ENCODE assay signal across 9 mouse cellular contexts in genomic region chr8:45844097-45844885, GRCm38 (mm10). TPM values are rescaled to one million over a fixed set of nuclear protein-coding genes. Genes with fewer than 3 reads are reported as not detected.
DNase-seq lines count a peak whose midpoint lies in the region; ATAC-seq and TF ChIP-seq lines count a peak whose summit lies in the region.
"Had no signal": no experiment of that assay in that cellular context is flagged by ENCODE, and none has a peak within 500 bp of the region (broad histone marks: within the 10 kb centered on the region; RNA-seq: fewer than 3 reads in every experiment).

No protein-coding gene starts in this region.

- H3K4me3 ChIP-seq in hindbrain, embryonic 12.5 days = no peak overlapping the region
- no peak overlapping the region for H3K4me3 ChIP-seq in hindbrain, embryonic 11.5 days (ENCODE audit: low read depth, low read length)
- no peak overlapping the region for H3K4me3 ChIP-seq in forebrain, embryonic 16.5 days (replicated peaks; ENCODE audit: low read length)
- H3K4me3 ChIP-seq in hindbrain, embryonic 14.5 days (replicated peaks; ENCODE audit: low read length) = no peak overlapping the region
- no peak overlapping the region for H3K4me3 ChIP-seq in limb, embryonic 15.5 days
- no peak overlapping the region for H3K4me3 ChIP-seq in stomach, postnatal 0 days (ENCODE audit: low read depth, low read length)

- 66% methylated on average over 6 of the region's 6 CpGs for WGBS in hindbrain, embryonic 12.5 days
- WGBS in hindbrain, embryonic 11.5 days = 73% methylated on average over 6 of the region's 6 CpGs
- 18% methylated on average over 6 of the region's 6 CpGs for WGBS in forebrain, embryonic 16.5 days
- 50% methylated on average over 6 of the region's 6 CpGs for WGBS in hindbrain, embryonic 14.5 days
- WGBS in limb, embryonic 15.5 days = 69% methylated on average over 6 of the region's 6 CpGs
- 40% methylated on average over 6 of the region's 6 CpGs for WGBS in stomach, postnatal 0 days

- DNase-seq in hindbrain, embryonic 11.5 days (ENCODE audit: low spot score) = no peak
- peak; percentile 62 for DNase-seq in hindbrain, embryonic 14.5 days (ENCODE audit: low spot score)
- peak; percentile 37 for DNase-seq in stomach, postnatal 0 days (ENCODE audit: low spot score)
- no peak for DNase-seq in spleen, adult 12 weeks (ENCODE audit: low spot score)

- H3K4me2 ChIP-seq in hindbrain, embryonic 12.5 days (replicated peaks) = no peak overlapping the region
- no peak overlapping the region for H3K4me2 ChIP-seq in hindbrain, embryonic 11.5 days (replicated peaks; ENCODE audit: low read depth, low read length)
- no peak overlapping the region for H3K4me2 ChIP-seq in forebrain, embryonic 16.5 days (ENCODE audit: low read length)
- H3K4me2 ChIP-seq in hindbrain, embryonic 14.5 days (replicated peaks) = no peak overlapping the region
- H3K4me2 ChIP-seq in limb, embryonic 15.5 days = no peak overlapping the region
- H3K4me2 ChIP-seq in stomach, postnatal 0 days (replicated peaks; ENCODE audit: low read depth) = no peak overlapping the region

- ATAC-seq in hindbrain, embryonic 12.5 days (ENCODE audit: low FRiP score) = peak; percentile 68
- ATAC-seq in hindbrain, embryonic 11.5 days (ENCODE audit: low FRiP score) = no peak; the same call in 1 of the 2 replicates
- ATAC-seq in forebrain, embryonic 16.5 days = peak; percentile 96
- peak; percentile 92 for ATAC-seq in hindbrain, embryonic 14.5 days (ENCODE audit: low FRiP score)
- 0 out of 2 replicates have a peak, but pooled peaks have one; percentile 61 for ATAC-seq in limb, embryonic 15.5 days (ENCODE audit: insufficient number of reproducible peaks, low FRiP score, low TSS enrichment, low read depth)
- peak; percentile 64; the same call in 1 of the 2 replicates for ATAC-seq in stomach, postnatal 0 days (ENCODE audit: low FRiP score, low TSS enrichment)
- no peak for ATAC-seq in CD4-positive, CD25-positive, alpha-beta regulatory T cell, adult 4 months

- no peak overlapping the region for H3K9ac ChIP-seq in hindbrain, embryonic 12.5 days
- H3K9ac ChIP-seq in hindbrain, embryonic 11.5 days (ENCODE audit: low read depth, low read length) = no peak overlapping the region
- H3K9ac ChIP-seq in forebrain, embryonic 16.5 days (replicated peaks; ENCODE audit: low read depth, low read length) = no peak overlapping the region
- H3K9ac ChIP-seq in hindbrain, embryonic 14.5 days = no peak overlapping the region
- H3K9ac ChIP-seq in limb, embryonic 15.5 days = no peak overlapping the region
- no peak overlapping the region for H3K9ac ChIP-seq in stomach, postnatal 0 days (ENCODE audit: low read length)
- H3K9ac ChIP-seq: liver, embryonic 14.5 days had no signal

- TF ChIP-seq CTCF in stomach, postnatal 0 days (IDR thresholded peaks at IDR 0.05; ENCODE audit: low read depth) = no peak

- H3K27me3 ChIP-seq in hindbrain, embryonic 12.5 days = no peaks in the 10 kb centered on the region
- no peaks in the 10 kb centered on the region for H3K27me3 ChIP-seq in hindbrain, embryonic 11.5 days (ENCODE audit: control insufficient read depth, insufficient read depth, low read length)
- H3K27me3 ChIP-seq in forebrain, embryonic 16.5 days (replicated peaks; ENCODE audit: control insufficient read depth, insufficient read depth, low read length) = no peaks in the 10 kb centered on the region
- H3K27me3 ChIP-seq in hindbrain, embryonic 14.5 days (ENCODE audit: control insufficient read depth, insufficient read depth, low read length) = no peaks in the 10 kb centered on the region
- no peaks in the 10 kb centered on the region for H3K27me3 ChIP-seq in limb, embryonic 15.5 days
- no peaks in the 10 kb centered on the region for H3K27me3 ChIP-seq in stomach, postnatal 0 days (ENCODE audit: control insufficient read depth, insufficient read depth, low read length)

- peaks cover 16% of the 10 kb centered on the region for H3K4me1 ChIP-seq in hindbrain, embryonic 12.5 days
- no peaks in the 10 kb centered on the region for H3K4me1 ChIP-seq in hindbrain, embryonic 11.5 days (replicated peaks; ENCODE audit: control insufficient read depth, insufficient read depth, low read length)
- H3K4me1 ChIP-seq in forebrain, embryonic 16.5 days (replicated peaks; ENCODE audit: control insufficient read depth, insufficient read depth, low read length) = peaks cover 16% of the 10 kb centered on the region
- H3K4me1 ChIP-seq in hindbrain, embryonic 14.5 days (replicated peaks; ENCODE audit: control insufficient read depth, insufficient read depth, low read length) = no peaks in the 10 kb centered on the region; the same call in 1 of the 2 replicates
- 0 out of 2 replicates have a peak, but pooled peaks cover 8% of the 10 kb centered on the region for H3K4me1 ChIP-seq in limb, embryonic 15.5 days
- no peaks in the 10 kb centered on the region for H3K4me1 ChIP-seq in stomach, postnatal 0 days (replicated peaks; ENCODE audit: control insufficient read depth, insufficient read depth)

- H3K9me3 ChIP-seq in hindbrain, embryonic 12.5 days (replicated peaks) = no peaks in the 10 kb centered on the region
- H3K9me3 ChIP-seq in hindbrain, embryonic 11.5 days (ENCODE audit: control insufficient read depth, low read length) = no peaks in the 10 kb centered on the region
- H3K9me3 ChIP-seq in forebrain, embryonic 16.5 days (ENCODE audit: control insufficient read depth, low read length) = no peaks in the 10 kb centered on the region
- no peaks in the 10 kb centered on the region for H3K9me3 ChIP-seq in hindbrain, embryonic 14.5 days (ENCODE audit: control insufficient read depth, low read length)
- no peaks in the 10 kb centered on the region for H3K9me3 ChIP-seq in limb, embryonic 15.5 days
- H3K9me3 ChIP-seq in stomach, postnatal 0 days (ENCODE audit: control insufficient read depth, low read length) = no peaks in the 10 kb centered on the region

- TF ChIP-seq EP300 in stomach, postnatal 0 days (optimal IDR thresholded peaks at IDR 0.05) = no peak

- peak overlapping the region; percentile 55; the same call in 1 of the 2 replicates for H3K27ac ChIP-seq in hindbrain, embryonic 12.5 days
- no peak overlapping the region for H3K27ac ChIP-seq in hindbrain, embryonic 11.5 days (ENCODE audit: low read depth, low read length)
- H3K27ac ChIP-seq in forebrain, embryonic 16.5 days (ENCODE audit: low read length) = no peak overlapping the region
- H3K27ac ChIP-seq in hindbrain, embryonic 14.5 days = peak overlapping the region; percentile 28
- no peak overlapping the region; the same call in 1 of the 2 replicates for H3K27ac ChIP-seq in limb, embryonic 15.5 days
- H3K27ac ChIP-seq in stomach, postnatal 0 days (replicated peaks) = peak overlapping the region; percentile 85
- H3K27ac ChIP-seq: liver, embryonic 14.5 days had no signal

- no peaks in the 10 kb centered on the region for H3K36me3 ChIP-seq in hindbrain, embryonic 12.5 days
- H3K36me3 ChIP-seq in hindbrain, embryonic 11.5 days (ENCODE audit: control insufficient read depth, insufficient read depth, low read length) = no peaks in the 10 kb centered on the region
- no peaks in the 10 kb centered on the region for H3K36me3 ChIP-seq in forebrain, embryonic 16.5 days (ENCODE audit: control insufficient read depth, insufficient read depth)
- H3K36me3 ChIP-seq in hindbrain, embryonic 14.5 days (replicated peaks; ENCODE audit: control insufficient read depth, insufficient read depth) = no peaks in the 10 kb centered on the region
- H3K36me3 ChIP-seq in limb, embryonic 15.5 days = no peaks in the 10 kb centered on the region
- H3K36me3 ChIP-seq in stomach, postnatal 0 days (ENCODE audit: control insufficient read depth, insufficient read depth, low read length) = no peaks in the 10 kb centered on the region

RNA-seq across cellular contexts. Expression of gene Pdlim3, which starts 41.0 kb away (rescaled TPM):
- 5.7 and 8.0 TPM in 2 replicates for polyA plus RNA-seq in hindbrain, embryonic 12.5 days (2016; fragmentation: Nextera tagmentation; extraction: Ambion mirVana)
- polyA plus RNA-seq in hindbrain, embryonic 11.5 days (2014; fragmentation: Nextera tagmentation; extraction: Ambion mirVana) = 2.9 and 3.4 TPM in 2 replicates
- 3.6 and 4.9 TPM in 2 replicates for polyA plus RNA-seq in forebrain, embryonic 16.5 days (2015; fragmentation: Nextera tagmentation; extraction: Ambion mirVana)
- 19.2 TPM in 2 replicates for polyA plus RNA-seq in hindbrain, embryonic 14.5 days (2014; fragmentation: Nextera tagmentation; extraction: Ambion mirVana)
- 83.4 and 124 TPM in 2 replicates for polyA plus RNA-seq in limb, embryonic 15.5 days (2015; fragmentation: Nextera tagmentation; extraction: Ambion mirVana)
- polyA plus RNA-seq in stomach, postnatal 0 days (2015; fragmentation: Nextera tagmentation; extraction: Ambion mirVana) = 253 and 256 TPM in 2 replicates
- not detected for polyA plus RNA-seq in CD4-positive, CD25-positive, alpha-beta regulatory T cell, adult 4 months (2017; shearing (Covaris generic))

Comparison
In these comparisons a context has a peak if more than half of its experiments do, and no peak if none do; other contexts are left out.
1. ATAC-seq: peak in hindbrain, embryonic 12.5 days (single experiment), forebrain, embryonic 16.5 days (single experiment), hindbrain, embryonic 14.5 days (single experiment), limb, embryonic 15.5 days (single experiment) and stomach, postnatal 0 days (single experiment); none in hindbrain, embryonic 11.5 days (single experiment) and CD4-positive, CD25-positive, alpha-beta regulatory T cell, adult 4 months (single experiment).
2. H3K27ac ChIP-seq: peak in hindbrain, embryonic 12.5 days (single experiment), hindbrain, embryonic 14.5 days (single experiment) and stomach, postnatal 0 days (single experiment); none in hindbrain, embryonic 11.5 days (single experiment), forebrain, embryonic 16.5 days (single experiment) and limb, embryonic 15.5 days (single experiment).
3. DNase-seq: peak in hindbrain, embryonic 14.5 days (single experiment) and stomach, postnatal 0 days (single experiment); none in hindbrain, embryonic 11.5 days (single experiment) and spleen, adult 12 weeks (single experiment).